Mouse (Mus musculus): ENCODE results near the gene Cep44. TPM values are rescaled to one million over a fixed set of nuclear protein-coding genes. Genes with fewer than 3 reads are reported as not detected.

Gene Cep44
- total RNA-seq, 2 experiments from 2014 or later, result 7.7 to 9.3 TPM

GRCm38 (mm10) chr8:56501911-56502310 is 48.9 kb downstream of the Cep44 start:
- intact Hi-C loops (cut with DNase I; ENCODE audit: low total_unique reads), result no loop called here
- DNase-seq, result no peak

GRCm38 (mm10) chr8:56489496-56489895 is 61.4 kb downstream of the Cep44 start:
- intact Hi-C loops (cut with DNase I; ENCODE audit: low total_unique reads), result no loop called here
- no peak for DNase-seq

GRCm38 (mm10) chr8:56486006-56486405 is 64.8 kb downstream of the Cep44 start:
- no peak for DNase-seq

More at GRCm38 (mm10) chr8:56486006-56486405, 64.8 kb downstream of the Cep44 start:
- intact Hi-C loops (cut with DNase I; ENCODE audit: low total_unique reads), result no loop called here

Small RNA genes lying within 50 kb of the gene (microRNA-seq; reads per million reads assigned to microRNA genes)
- gene Gm25992, result 0 reads per million in 2 experiments

Other genes starting within 250 kb of the Cep44 start
- gene Fbxo8, start within 50 bp of the Cep44 start, total RNA-seq (2021), result 10 to 100 TPM; 17.6 to 18.7 TPM

All from gastrocnemius, postnatal 14 days (tissue).